Mouse (Mus musculus) ES-E14 (cell line): ENCODE results near the gene Acat1.

Experiments
- CHD2 ChIP-seq: IDR thresholded peaks from 2 replicates; pipeline ENCODE4 v1.6.1; 2014; ENCODE audit warnings: mild to moderate bottlenecking, low read depth, low read length, inconsistent platforms
- HCFC1 ChIP-seq: IDR thresholded peaks from 2 replicates; pipeline ENCODE4 v1.6.1; 2012; ENCODE audit warnings: low read length, inconsistent platforms, borderline replicate concordance; ENCODE audit not compliant: insufficient read depth
- MAFK ChIP-seq: IDR thresholded peaks from 2 replicates; pipeline ENCODE4 v1.6.1; 2014; ENCODE audit warnings: mild to moderate bottlenecking, low read depth, low read length, inconsistent platforms; ENCODE audit not compliant: insufficient read depth
- ZC3H11A ChIP-seq: IDR thresholded peaks from 2 replicates; pipeline ENCODE4 v1.6.1; 2012; ENCODE audit warnings: low read depth, mild to moderate bottlenecking, inconsistent platforms, low read length, borderline replicate concordance

- TF ChIP-seq CHD2 (no peak), ZC3H11A (no peak), MAFK (no peak), HCFC1 (no peak)
Observed at GRCm38 (mm10) chr9:53596971-53597600, 13.1 kb downstream of the Acat1 start.
